30 mouse cellular contexts compared by ENCODE assay signal in genomic region chr15:87773955-87774354, GRCm38 (mm10).
DNase-seq lines count a peak whose midpoint lies in the region; ATAC-seq and TF ChIP-seq lines count a peak whose summit lies in the region.
"Had no signal": no experiment of that assay in that cellular context is flagged by ENCODE, and none has a peak within 500 bp of the region (broad histone marks: within the 10 kb centered on the region; RNA-seq: fewer than 3 reads in every experiment).

No protein-coding gene starts in this region.

- H3K36me3 ChIP-seq in ES-E14 (ENCODE audit: control insufficient read depth, insufficient read depth, low read length, poor library complexity, severe bottlenecking), result no peaks in the 10 kb centered on the region
- H3K36me3 ChIP-seq: embryonic facial prominence, embryonic 13.5 days; forebrain, embryonic 10.5 days; heart, embryonic 13.5 days; intestine, embryonic 15.5 days; midbrain, embryonic 15.5 days; stomach, embryonic 15.5 days had no signal

- CTCF ChIA-PET in Patski (lab: Charles Lee), result no interaction called here

- no peak for ATAC-seq in Patski
- ATAC-seq: forebrain, embryonic 16.5 days; hindbrain, embryonic 16.5 days; intestine, embryonic 15.5 days; midbrain, embryonic 15.5 days had no signal

- no peak for DNase-seq in left cerebral cortex, adult 2 months (ENCODE audit: extremely low spot score in 1 of 2, low spot score in 2 of 2)
- DNase-seq in left cerebral cortex, adult 9 months (ENCODE audit: low spot score in 2 of 2), result no peak
- peak; percentile 4 for DNase-seq in ES-E14 (ENCODE audit: low read depth, low spot score)
- no peak for DNase-seq in Patski (ENCODE audit: low read depth, low spot score)
- no peak for DNase-seq in gastrocnemius, adult 18-20 months (ENCODE audit: low spot score)
- DNase-seq in MN1 (ENCODE audit: low spot score), result no peak
- DNase-seq: adrenal gland, postnatal 14 days; B cell, adult 2 months; cerebellum, adult 11-12 months; cerebellum, adult 9-11 months; gastrocnemius, postnatal 10 days; heart, postnatal 10 days; kidney, adult 8-10 months; kidney, postnatal 14 days; left cerebral cortex, postnatal 4 days; lung, adult 2 months; lung, postnatal 10 days; right cerebral cortex, postnatal 25 days; thymus, adult 2 months; thymus, postnatal 4 days had no signal

- H3K9ac ChIP-seq in ES-E14 (ENCODE audit: insufficient read depth, low read depth, low read length, poor library complexity, severe bottlenecking), result no peak overlapping the region
- H3K9ac ChIP-seq: embryonic facial prominence, embryonic 13.5 days; heart, embryonic 13.5 days; intestine, embryonic 15.5 days; liver, embryonic 14.5 days; midbrain, embryonic 15.5 days; stomach, embryonic 15.5 days had no signal

- H3K27me3 ChIP-seq in Patski, result no peaks in the 10 kb centered on the region
- H3K27me3 ChIP-seq: embryonic facial prominence, embryonic 13.5 days; heart, embryonic 13.5 days; intestine, embryonic 15.5 days; midbrain, embryonic 15.5 days; stomach, embryonic 15.5 days had no signal

- no peaks in the 10 kb centered on the region for H3K9me3 ChIP-seq in ES-E14 (ENCODE audit: control insufficient read depth, insufficient read depth, low read depth, low read length)
- H3K9me3 ChIP-seq: embryonic facial prominence, embryonic 13.5 days; heart, embryonic 13.5 days; intestine, embryonic 15.5 days; midbrain, embryonic 15.5 days; stomach, embryonic 15.5 days had no signal

- intact Hi-C loops in left cerebral cortex, adult 2 months (cut with DNase I), result no loop called here

- TF ChIP-seq CTCF in left cerebral cortex, adult 2 months (IDR thresholded peaks at IDR 0.05), result peak; percentile 27
- peak; percentile 46 for TF ChIP-seq CTCF in Patski (IDR thresholded peaks at IDR 0.05)

- H3K4me3 ChIP-seq in left cerebral cortex, adult 2 months, result no peak overlapping the region
- H3K4me3 ChIP-seq in ES-E14 (ENCODE audit: insufficient read depth in 1 of 2, low read depth in 1 of 2, low read length in 2 of 2, poor library complexity in 1 of 2, severe bottlenecking in 1 of 2), result no peak overlapping the region
- H3K4me3 ChIP-seq: embryonic facial prominence, embryonic 13.5 days; forebrain, embryonic 10.5 days; heart, embryonic 13.5 days; intestine, embryonic 15.5 days; midbrain, embryonic 15.5 days; stomach, embryonic 15.5 days had no signal

- no peak overlapping the region for H3K27ac ChIP-seq in left cerebral cortex, adult 2 months
- no peak overlapping the region for H3K27ac ChIP-seq in ES-E14 (ENCODE audit: insufficient read depth, low read depth, low read length, poor library complexity, severe bottlenecking)
- H3K27ac ChIP-seq: embryonic facial prominence, embryonic 13.5 days; forebrain, embryonic 10.5 days; heart, embryonic 13.5 days; intestine, embryonic 15.5 days; liver, embryonic 14.5 days; macrophage; midbrain, embryonic 15.5 days; stomach, embryonic 15.5 days had no signal

- POLR2A ChIA-PET in Patski (lab: Charles Lee), result no interaction called here

- H3K4me1 ChIP-seq in ES-E14 (ENCODE audit: control insufficient read depth in 2 of 2, insufficient read depth in 2 of 2, low read length in 2 of 2, poor library complexity in 1 of 2), result no peaks in the 10 kb centered on the region
- H3K4me1 ChIP-seq: embryonic facial prominence, embryonic 13.5 days; forebrain, embryonic 10.5 days; heart, embryonic 13.5 days; intestine, embryonic 15.5 days; midbrain, embryonic 15.5 days; stomach, embryonic 15.5 days had no signal

- in situ Hi-C loops in ES-E14 (cut with MboI; ENCODE audit: low sequenced_read_pairs in 2 of 2, unreplicated experiment in 2 of 2), result no loop called here
- in situ Hi-C loops in Patski (cut with MboI; ENCODE audit: low pct_unique_long_range_greater_than_20kb), result no loop called here

TF ChIP-seq in ES-E14, 5 proteins besides CTCF, POLR2A, EP300 and RAD21:
- no peak for TF ChIP-seq HCFC1 (IDR thresholded peaks at IDR 0.05; ENCODE audit: borderline replicate concordance, insufficient read depth, low read length)
- no peak for TF ChIP-seq ZC3H11A (IDR thresholded peaks at IDR 0.05; ENCODE audit: borderline replicate concordance, low read depth, low read length)
- TF ChIP-seq MAFK (IDR thresholded peaks at IDR 0.05; ENCODE audit: insufficient read depth, low read depth, low read length), result no peak
- TF ChIP-seq CHD2 (IDR thresholded peaks at IDR 0.05; ENCODE audit: low read depth, low read length), result no peak
- TF ChIP-seq ZNF384 (IDR thresholded peaks at IDR 0.05; ENCODE audit: low read depth, low read length), result no peak
